Comparison of ENCODE assay signal across 11 mouse cellular contexts in the genomic region with DNA sequence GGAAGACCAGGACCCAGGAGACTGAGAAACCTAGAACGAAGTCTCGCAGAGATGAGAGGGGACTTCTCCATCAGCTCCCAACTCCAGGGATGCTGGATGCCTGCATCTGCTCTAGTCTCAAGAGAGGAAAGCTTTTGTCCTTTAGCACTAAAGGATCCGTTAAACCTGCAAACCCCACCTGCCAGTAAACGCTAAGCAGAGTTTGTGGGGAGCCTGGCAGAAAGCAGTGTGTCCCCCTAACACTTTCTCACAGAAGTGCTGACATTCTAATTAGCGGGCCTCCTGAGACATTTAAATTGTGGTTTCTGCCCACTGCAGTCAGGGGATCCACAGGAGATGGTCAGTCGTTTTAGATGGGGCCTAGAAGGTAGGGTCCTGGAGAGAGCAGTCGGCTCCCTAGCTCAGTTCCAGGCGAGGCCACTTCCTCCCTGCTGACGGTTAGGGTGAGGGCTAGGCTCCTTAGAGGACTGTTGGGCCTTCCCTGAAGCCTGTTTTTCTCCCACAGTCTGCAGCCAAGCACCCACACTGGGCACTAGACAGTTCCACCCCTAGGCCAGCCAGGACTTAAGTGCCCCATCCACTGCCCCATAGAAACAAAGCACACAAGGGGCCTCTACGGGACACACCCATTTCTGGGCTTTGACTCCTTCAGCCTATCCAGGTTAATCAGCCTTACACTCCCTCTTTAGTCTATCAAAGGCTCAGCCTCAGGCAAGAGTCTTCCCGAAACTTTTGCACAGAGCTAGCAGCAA. TPM values are rescaled to one million over a fixed set of nuclear protein-coding genes. Genes with fewer than 3 reads are reported as not detected.
DNase-seq lines count a peak whose midpoint lies in the region; ATAC-seq lines count a peak whose summit lies in the region.
"Had no signal": no experiment of that assay in that cellular context is flagged by ENCODE, and none has a peak within 500 bp of the region (broad histone marks: within the 10 kb centered on the region; RNA-seq: fewer than 3 reads in every experiment).

No protein-coding gene starts in this region.

- no peak overlapping the region for H3K27ac ChIP-seq in kidney, embryonic 14.5 days (ENCODE audit: low read depth, low read length)
- no peak overlapping the region for H3K27ac ChIP-seq in forebrain, embryonic 13.5 days
- no peak overlapping the region for H3K27ac ChIP-seq in limb, embryonic 15.5 days
- H3K27ac ChIP-seq in neural tube, embryonic 14.5 days (ENCODE audit: low read depth, low read length): no peak overlapping the region

- peaks cover 45% of the 10 kb centered on the region for H3K27me3 ChIP-seq in kidney, embryonic 14.5 days (ENCODE audit: control insufficient read depth, insufficient read depth, low read length)
- peaks cover 77% of the 10 kb centered on the region for H3K27me3 ChIP-seq in forebrain, embryonic 13.5 days
- H3K27me3 ChIP-seq in limb, embryonic 15.5 days: peaks cover 63% of the 10 kb centered on the region
- peaks cover 22% of the 10 kb centered on the region for H3K27me3 ChIP-seq in neural tube, embryonic 14.5 days (ENCODE audit: control insufficient read depth, insufficient read depth, low read length)
- H3K27me3 ChIP-seq: Patski had no signal

- DNase-seq in kidney, adult 11 months: no peak
- no peak for DNase-seq in cerebellum, adult 8-10 months
- DNase-seq in adrenal gland, postnatal 14 days: no peak

- no peaks in the 10 kb centered on the region for H3K36me3 ChIP-seq in kidney, embryonic 14.5 days (ENCODE audit: control insufficient read depth, insufficient read depth, low read length)
- H3K36me3 ChIP-seq in forebrain, embryonic 13.5 days (ENCODE audit: poor library complexity, severe bottlenecking): no peaks in the 10 kb centered on the region
- no peaks in the 10 kb centered on the region for H3K36me3 ChIP-seq in limb, embryonic 15.5 days
- H3K36me3 ChIP-seq in neural tube, embryonic 14.5 days (ENCODE audit: control insufficient read depth, insufficient read depth, low read length): no peaks in the 10 kb centered on the region

- H3K4me3 ChIP-seq in kidney, embryonic 14.5 days (ENCODE audit: low read length): peak overlapping the region; percentile 59
- H3K4me3 ChIP-seq in forebrain, embryonic 13.5 days: peak overlapping the region; percentile 63
- peak overlapping the region; percentile 56 for H3K4me3 ChIP-seq in limb, embryonic 15.5 days
- H3K4me3 ChIP-seq in neural tube, embryonic 14.5 days (ENCODE audit: low read depth, low read length): peak overlapping the region; percentile 62
- H3K4me3 ChIP-seq: erythroblast, embryonic 14.5 days had no signal

- H3K4me2 ChIP-seq in kidney, embryonic 14.5 days (replicated peaks; ENCODE audit: low read depth, low read length): peak overlapping the region; percentile 99
- peak overlapping the region; percentile 99 for H3K4me2 ChIP-seq in forebrain, embryonic 13.5 days
- H3K4me2 ChIP-seq in limb, embryonic 15.5 days: peak overlapping the region; percentile 97
- H3K4me2 ChIP-seq in neural tube, embryonic 14.5 days (ENCODE audit: low read depth, low read length): peak overlapping the region; percentile 98

- ATAC-seq in kidney, embryonic 14.5 days (ENCODE audit: low FRiP score, low TSS enrichment): no peak
- ATAC-seq in forebrain, embryonic 13.5 days: no peak
- no peak for ATAC-seq in limb, embryonic 15.5 days (ENCODE audit: insufficient number of reproducible peaks, low FRiP score, low TSS enrichment, low read depth)
- ATAC-seq in neural tube, embryonic 14.5 days (ENCODE audit: low read depth): no peak
- ATAC-seq in activated CD4-positive, CD25-positive, alpha-beta regulatory T cell, adult 4 months: no peak

- 23% methylated on average over 11 of the region's 11 CpGs for WGBS in kidney, embryonic 14.5 days
- WGBS in forebrain, embryonic 13.5 days: 22% methylated on average over 11 of the region's 11 CpGs
- 37% methylated on average over 11 of the region's 11 CpGs for WGBS in limb, embryonic 15.5 days
- WGBS in neural tube, embryonic 14.5 days: 20% methylated on average over 11 of the region's 11 CpGs

- H3K9me3 ChIP-seq in kidney, embryonic 14.5 days (ENCODE audit: control insufficient read depth, low read length): no peaks in the 10 kb centered on the region
- H3K9me3 ChIP-seq in forebrain, embryonic 13.5 days (replicated peaks): no peaks in the 10 kb centered on the region
- no peaks in the 10 kb centered on the region for H3K9me3 ChIP-seq in limb, embryonic 15.5 days
- H3K9me3 ChIP-seq in neural tube, embryonic 14.5 days (ENCODE audit: control insufficient read depth, low read length): no peaks in the 10 kb centered on the region

- H3K9ac ChIP-seq in kidney, embryonic 14.5 days (ENCODE audit: low read depth, low read length): no peak overlapping the region
- H3K9ac ChIP-seq in forebrain, embryonic 13.5 days: peak overlapping the region; percentile 78
- H3K9ac ChIP-seq in limb, embryonic 15.5 days: no peak overlapping the region
- peak overlapping the region; percentile 81 for H3K9ac ChIP-seq in neural tube, embryonic 14.5 days (replicated peaks; ENCODE audit: low read depth, low read length)

- H3K4me1 ChIP-seq in kidney, embryonic 14.5 days (ENCODE audit: control insufficient read depth, insufficient read depth, low read length): 0 out of 2 replicates have a peak, but pooled peaks cover 10% of the 10 kb centered on the region
- H3K4me1 ChIP-seq in forebrain, embryonic 13.5 days: peaks cover 30% of the 10 kb centered on the region
- H3K4me1 ChIP-seq in limb, embryonic 15.5 days: peaks cover 29% of the 10 kb centered on the region
- peaks cover 7% of the 10 kb centered on the region; the same call in 1 of the 2 replicates for H3K4me1 ChIP-seq in neural tube, embryonic 14.5 days (ENCODE audit: control insufficient read depth, insufficient read depth, low read length)

RNA-seq across cellular contexts. Expression of gene Pitpnm3, which starts 0.8 kb away (rescaled TPM):
- polyA plus RNA-seq in kidney, embryonic 14.5 days (2014; fragmentation: Nextera tagmentation; extraction: Ambion mirVana): 0.07 and 0.09 TPM in 2 replicates
- 0.63 and 0.65 TPM in 2 replicates for polyA plus RNA-seq in forebrain, embryonic 13.5 days (2015; fragmentation: Nextera tagmentation; extraction: Ambion mirVana)
- 0.68 and 0.70 TPM in 2 replicates for polyA plus RNA-seq in limb, embryonic 15.5 days (2015; fragmentation: Nextera tagmentation; extraction: Ambion mirVana)
- 4.4 and 6.4 TPM in 2 replicates for polyA plus RNA-seq in neural tube, embryonic 14.5 days (2014; fragmentation: Nextera tagmentation; extraction: Ambion mirVana)
- not detected for polyA plus RNA-seq in activated CD4-positive, CD25-positive, alpha-beta regulatory T cell, adult 4 months (2017; shearing (Covaris generic))
- 0.63 and 1.4 TPM in 2 replicates for total RNA-seq in adrenal gland, postnatal 14 days (2021)
- total RNA-seq: megakaryocyte progenitor cell, adult 5-6 weeks had no signal
- polyA plus RNA-seq: erythroblast, embryonic 14.5 days had no signal

Comparison
In these comparisons a context has a peak if more than half of its experiments do, and no peak if none do; other contexts are left out.
1. H3K9ac ChIP-seq: peak in forebrain, embryonic 13.5 days (single experiment) and neural tube, embryonic 14.5 days (single experiment); none in kidney, embryonic 14.5 days (single experiment) and limb, embryonic 15.5 days (single experiment).
2. Peak in every context shown above with its lines, with median percentiles within 50 percentile points of each other: H3K4me2 ChIP-seq and H3K4me3 ChIP-seq.